Mouse (Mus musculus): ENCODE measurements around the gene Fthl17a. TPM values are rescaled to one million over a fixed set of nuclear protein-coding genes. Genes with fewer than 3 reads are reported as not detected.

Gene Fthl17a
- not detected in 2 replicates for polyA plus RNA-seq (2012; rRNA removed)

GRCm38 (mm10) chrX:85249379-85249778 is at the start of gene Fthl17a:
Gene Fthl17a, plus strand, starts transcription at chrX:85249679.
- no peak for DNase-seq (ENCODE audit: low spot score)

- no peak for DNase-seq (ENCODE audit: low spot score)
These were observed 42.5 kb upstream of the Fthl17a start for GRCm38 (mm10) chrX:85207001-85207400.

- DNase-seq (ENCODE audit: low spot score), result no peak
These were observed 22.6 kb upstream of the Fthl17a start for GRCm38 (mm10) chrX:85226883-85227282.

- DNase-seq (ENCODE audit: low spot score), result no peak
These were observed 22.3 kb downstream of the Fthl17a start for GRCm38 (mm10) chrX:85271821-85272220.

GRCm38 (mm10) chrX:85272296-85272695 is 22.8 kb downstream of the Fthl17a start:
- DNase-seq (ENCODE audit: low spot score), result no peak

GRCm38 (mm10) chrX:85289846-85290245 is 40.4 kb downstream of the Fthl17a start:
- no peak for DNase-seq (ENCODE audit: low spot score)

- no peak for DNase-seq (ENCODE audit: low spot score)
These were observed 43.3 kb downstream of the Fthl17a start for GRCm38 (mm10) chrX:85292781-85293180.

GRCm38 (mm10) chrX:85294001-85294400 is 44.5 kb downstream of the Fthl17a start:
- DNase-seq (ENCODE audit: low spot score), result no peak

GRCm38 (mm10) chrX:85304674-85305073 is 55.2 kb downstream of the Fthl17a start:
- DNase-seq (ENCODE audit: low spot score), result no peak

GRCm38 (mm10) chrX:85318576-85318975 is 69.1 kb downstream of the Fthl17a start:
- no peak for DNase-seq (ENCODE audit: low spot score)

GRCm38 (mm10) chrX:85319193-85319592 is 69.7 kb downstream of the Fthl17a start:
- DNase-seq (ENCODE audit: low spot score), result no peak

Data from urinary bladder, adult 2 months (tissue).